Mouse (Mus musculus) G1E (cell line): ENCODE measurements around the gene Tfe3. TPM values are rescaled to one million over a fixed set of nuclear protein-coding genes. Genes with fewer than 3 reads are reported as not detected.
A peak's percentile ranks its signal among the peaks of the same experiment; 100 is the strongest.

Experiments
- ATAC-seq: 2 replicates; pipeline ENCODE4 v1.8.0; 2016; ENCODE audit warnings: mild to moderate bottlenecking; ENCODE audit not compliant: insufficient number of reproducible peaks, poor library complexity, low FRiP score, severe bottlenecking; ENCODE audit errors: extremely low read depth
- DNase-seq: peaks from one replicate; pipeline ENCODE4 v3.0.0; 2012; ENCODE audit warnings: low spot score
- H3K27me3 ChIP-seq: 2 replicates; pipeline ENCODE4 v1.6.1; 2012; ENCODE audit warnings: mild to moderate bottlenecking, low read length, inconsistent platforms; ENCODE audit not compliant: insufficient read depth
- H3K36me3 ChIP-seq: replicated peaks from 2 replicates; pipeline ENCODE3; 2012; ENCODE audit warnings: mild to moderate bottlenecking, inconsistent platforms
- H3K4me1 ChIP-seq: 2 replicates; pipeline ENCODE4 v1.6.1; 2012; ENCODE audit warnings: low read depth, low read length, inconsistent platforms, mixed read lengths; ENCODE audit not compliant: insufficient read depth
- H3K4me3 ChIP-seq: 2 replicates; pipeline ENCODE4 v1.5.1; 2012; ENCODE audit warnings: low read depth, mild to moderate bottlenecking, inconsistent platforms, low read length, moderate library complexity, mixed read lengths
- H3K9me3 ChIP-seq: replicated peaks from 2 replicates; pipeline ENCODE4 v1.6.1; 2012; ENCODE audit warnings: inconsistent platforms
- CTCF ChIP-seq: IDR thresholded peaks from 2 replicates; pipeline ENCODE4 v1.5.1; 2012; ENCODE audit warnings: low read depth, low read length, inconsistent platforms, mixed read lengths
- GATA1 ChIP-seq: IDR thresholded peaks from 2 replicates; pipeline ENCODE4 v1.6.1; 2012; ENCODE audit warnings: borderline replicate concordance, low read length, inconsistent platforms, mixed read lengths
- GATA2 ChIP-seq: IDR thresholded peaks from 2 replicates; pipeline ENCODE4 v1.6.1; 2012; ENCODE audit warnings: low read depth, low read length, inconsistent platforms, borderline replicate concordance
- POLR2AphosphoS5 ChIP-seq: IDR thresholded peaks from 2 replicates; pipeline ENCODE4 v1.6.1; 2012; ENCODE audit warnings: low read depth, low read length, inconsistent platforms; ENCODE audit not compliant: insufficient replicate concordance
- TAL1 ChIP-seq: conservative IDR thresholded peaks from 2 replicates; pipeline ENCODE4 v1.6.1; 2012; ENCODE audit warnings: low read depth, low read length, inconsistent platforms, mixed read lengths
- polyA plus RNA-seq: library from polyadenylated mRNA; stranded (reverse); fragments of >175 nt; gene quantifications from 2 replicates; pipeline ENCODE4 v1.2.3, GENCODE M21; 2012
- total RNA-seq, 2 experiments: library from RNA; stranded (forward) in 1 of 2; stranded (reverse) in 1 of 2; fragments of 200-1000 nt in 1 of 2; fragments of >200 nt in 1 of 2; fragmentation: Nextera tagmentation in 1 of 2; gene quantifications; 2 replicates each; pipeline ENCODE4 v1.2.3; 2014 to 2017

Gene Tfe3
- total and polyA plus RNA-seq, 3 experiments = 17.0 to 81.0 (median 65.1) TPM

DNA sequence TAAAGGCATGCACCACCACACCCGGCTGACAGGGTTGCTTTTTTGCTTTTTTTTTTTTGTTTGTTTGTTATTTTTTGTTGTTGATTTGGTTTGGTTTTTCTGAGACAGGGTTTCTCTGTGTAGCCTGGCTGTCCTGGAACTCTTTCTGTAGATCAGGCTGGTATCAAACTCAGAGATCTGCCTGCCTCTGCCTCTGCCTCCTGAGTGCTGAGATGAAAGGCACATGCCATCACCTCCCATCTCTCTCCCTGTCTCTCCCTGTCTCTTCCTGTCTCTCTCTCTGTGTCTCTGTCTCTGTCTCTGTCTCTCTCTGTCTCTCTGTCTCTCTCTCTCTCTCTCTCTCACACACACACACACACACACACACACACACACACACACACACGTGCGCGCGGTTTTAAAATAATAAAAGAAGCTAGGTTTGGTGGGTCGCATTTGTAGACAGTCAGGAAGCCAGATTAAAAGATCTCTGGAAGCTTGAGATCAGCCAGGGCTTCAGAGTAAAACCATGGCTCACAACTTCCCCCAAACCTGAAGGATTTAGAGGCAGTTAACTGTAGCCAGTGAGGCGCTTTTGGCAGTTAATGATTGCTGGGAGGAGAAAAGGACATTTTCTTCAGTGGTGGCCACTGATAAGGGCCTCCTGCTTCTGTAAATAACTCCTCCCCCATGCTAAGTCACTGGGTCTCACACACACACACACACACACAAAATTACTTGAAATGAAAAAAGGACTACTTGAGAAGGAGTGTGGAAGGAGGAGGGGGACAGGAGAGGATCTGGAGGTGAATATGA is 16.3 kb downstream of the Tfe3 start:
- no peak overlapping the region; the same call in 1 of the 2 replicates for H3K4me3 ChIP-seq
- ATAC-seq (peak; percentile 77), DNase-seq (peak; percentile 17)
- TF ChIP-seq TAL1 (0 out of 2 replicates have a peak, but pooled peaks have one; percentile 13), GATA1 (no peak), CTCF (no peak)
- H3K27me3 ChIP-seq = no peaks in the 10 kb centered on the region
- no peaks in the 10 kb centered on the region for H3K9me3 ChIP-seq
- H3K4me1 ChIP-seq = peaks cover 51% of the 10 kb centered on the region
- peaks cover 20% of the 10 kb centered on the region for H3K36me3 ChIP-seq

DNA sequence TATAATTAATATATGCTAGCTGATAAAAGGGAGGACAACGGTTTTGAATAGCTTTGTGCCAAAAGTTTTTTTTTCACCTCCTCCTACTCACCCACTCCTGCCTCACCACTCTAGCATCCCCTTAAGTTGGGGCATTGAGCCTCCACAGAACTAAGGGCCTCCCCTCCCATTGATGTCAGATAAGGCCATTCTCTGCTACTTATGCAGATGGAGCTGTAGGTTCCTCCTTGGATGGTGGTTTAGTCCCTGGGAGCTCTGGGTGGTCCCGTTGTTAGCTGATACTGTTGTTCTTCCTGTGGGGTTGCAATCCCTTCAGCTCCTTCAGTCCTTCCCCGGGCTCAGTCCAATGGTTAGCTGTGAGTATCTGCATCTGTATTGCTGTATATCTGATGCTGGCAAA is 16.9 kb downstream of the Tfe3 start:
- no peaks in the 10 kb centered on the region for H3K9me3 ChIP-seq
- DNase-seq (no peak), ATAC-seq (no peak; the same call in 1 of the 2 replicates)
- peaks cover 51% of the 10 kb centered on the region for H3K4me1 ChIP-seq
- H3K27me3 ChIP-seq = no peaks in the 10 kb centered on the region
- peaks cover 14% of the 10 kb centered on the region for H3K36me3 ChIP-seq
- H3K4me3 ChIP-seq = peak overlapping the region; percentile 54; the same call in 1 of the 2 replicates
- TF ChIP-seq GATA2 (no peak), CTCF (no peak), POLR2AphosphoS5 (no peak), GATA1 (no peak), TAL1 (no peak)

DNA sequence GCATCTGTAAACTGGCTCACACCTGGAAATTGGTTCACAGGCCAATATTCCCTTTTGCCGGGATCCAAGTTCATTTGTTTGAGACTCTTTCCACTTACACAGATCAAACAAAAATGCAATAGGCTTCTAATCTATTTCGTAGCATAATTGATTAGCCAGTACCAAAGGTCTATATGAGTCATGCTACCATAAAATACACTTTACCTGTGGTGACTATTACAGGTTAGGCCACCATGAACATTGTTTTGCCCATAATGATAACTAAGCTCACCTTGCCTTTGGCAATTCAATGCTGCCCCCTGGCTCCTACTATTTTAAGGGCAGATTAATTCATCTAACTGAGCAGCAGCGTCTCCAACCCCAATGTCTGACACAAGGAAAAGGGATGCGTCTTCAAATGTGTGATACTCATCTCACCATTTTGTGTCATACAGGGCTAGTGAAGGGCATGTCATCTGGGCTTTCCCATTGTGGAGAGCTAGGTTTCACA is 20.3 kb downstream of the Tfe3 start:
- DNase-seq (no peak), ATAC-seq (no peak)
- Histone ChIP-seq H3K36me3 (no peaks in the 10 kb centered on the region), H3K9me3 (no peaks in the 10 kb centered on the region), H3K4me3 (no peak overlapping the region), H3K27me3 (no peaks in the 10 kb centered on the region), H3K4me1 (peaks cover 22% of the 10 kb centered on the region)
- TF ChIP-seq GATA2 (no peak), TAL1 (no peak), POLR2AphosphoS5 (no peak), CTCF (no peak), GATA1 (no peak)

DNA sequence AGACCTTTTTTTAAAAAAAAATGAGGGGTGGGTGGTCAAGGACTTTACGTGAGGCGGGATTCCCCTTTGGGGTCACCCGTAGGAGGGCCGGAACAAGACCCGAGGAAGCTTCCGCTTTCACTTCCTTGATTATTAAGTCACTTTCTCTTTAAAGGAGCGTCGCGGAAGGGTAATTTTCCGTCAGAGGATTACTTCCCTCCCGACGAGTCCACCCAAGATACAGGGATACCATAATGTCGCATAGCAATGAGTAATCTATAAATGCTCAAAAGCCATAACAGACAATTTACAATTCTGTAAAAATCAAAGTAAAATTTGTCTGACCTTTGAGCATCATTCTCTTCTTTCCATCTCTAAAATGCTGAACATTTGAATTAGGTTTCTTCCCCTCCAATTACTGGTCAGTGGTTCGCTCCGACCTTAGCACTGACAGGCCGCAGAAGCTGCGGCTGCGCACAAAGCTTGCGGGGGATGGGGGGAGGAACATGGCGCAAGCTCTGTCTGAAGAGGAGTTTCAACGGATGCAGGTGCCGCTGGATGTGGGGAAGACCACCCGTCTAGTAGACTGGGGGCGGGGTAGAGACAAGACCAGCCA is 27.3 kb downstream of the Tfe3 start, which contains the start of gene Gripap1:
Gene Gripap1, plus strand, starts transcription at position 224 of the 595 bp plus-strand sequence.
- peak; percentile 76 for ATAC-seq
- Histone ChIP-seq H3K36me3 (peaks cover 31% of the 10 kb centered on the region), H3K27me3 (no peaks in the 10 kb centered on the region), H3K4me3 (peak within 1 kb of the TSS; percentile 72), H3K9me3 (no peaks in the 10 kb centered on the region), H3K4me1 (peaks cover 16% of the 10 kb centered on the region)
- DNase-seq = peak; percentile 39
- TF ChIP-seq GATA1 (no peak), CTCF (no peak), GATA2 (no peak), POLR2AphosphoS5 (no peak), TAL1 (no peak)

DNA sequence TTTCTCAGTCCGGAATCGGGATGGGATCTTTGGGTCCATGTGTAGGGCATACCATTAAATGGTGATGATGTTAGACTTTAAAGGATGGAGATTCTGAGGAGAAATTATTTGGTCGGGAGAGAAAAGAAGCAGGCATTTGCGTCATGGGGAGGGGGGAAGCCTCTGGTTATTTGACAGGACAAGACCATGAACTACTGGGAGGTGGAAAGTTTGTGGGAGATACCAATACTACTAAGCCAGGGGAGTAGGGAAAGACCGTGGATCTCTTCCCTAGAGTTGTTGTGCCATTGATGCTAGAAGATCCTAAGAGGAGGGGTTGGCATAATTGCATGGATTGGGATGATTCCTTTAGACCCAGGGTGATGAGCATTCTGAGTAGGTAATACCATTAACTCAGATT is 27.9 kb downstream of the Tfe3 start:
- TF ChIP-seq GATA1 (no peak), POLR2AphosphoS5 (no peak), GATA2 (no peak), CTCF (no peak), TAL1 (no peak)
- no peaks in the 10 kb centered on the region for H3K9me3 ChIP-seq
- DNase-seq = no peak
- no peaks in the 10 kb centered on the region for H3K27me3 ChIP-seq
- peak overlapping the region; percentile 72 for H3K4me3 ChIP-seq
- no peak for ATAC-seq
- H3K4me1 ChIP-seq = peaks cover 16% of the 10 kb centered on the region
- peaks cover 37% of the 10 kb centered on the region for H3K36me3 ChIP-seq

DNA sequence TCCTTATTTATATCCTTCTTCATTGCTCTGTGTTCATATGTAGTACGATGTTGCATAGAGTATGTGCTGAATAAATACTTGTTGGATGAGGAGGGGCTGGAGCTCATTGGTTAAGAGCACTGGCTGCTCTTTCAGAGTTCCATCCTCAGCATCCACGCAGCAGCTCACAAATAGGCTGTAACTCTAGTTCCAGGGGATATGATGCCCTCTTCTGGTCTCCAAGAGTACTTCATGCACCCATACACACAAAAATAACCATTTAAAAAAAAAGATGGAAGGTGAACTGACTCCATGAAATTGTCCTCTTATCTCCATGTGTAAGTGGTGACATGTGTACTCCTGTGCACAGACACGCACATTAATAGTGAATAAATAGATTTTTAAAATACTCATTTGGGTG is 31.0 kb downstream of the Tfe3 start:
- H3K4me3 ChIP-seq = no peak overlapping the region
- no peak for ATAC-seq
- DNase-seq = no peak
- no peaks in the 10 kb centered on the region for H3K27me3 ChIP-seq
- TF ChIP-seq POLR2AphosphoS5 = no peak
- TF ChIP-seq GATA1 = no peak
- no peak for TF ChIP-seq TAL1
- no peak for TF ChIP-seq GATA2
- TF ChIP-seq CTCF = no peak
- peaks cover 14% of the 10 kb centered on the region for H3K4me1 ChIP-seq
- H3K36me3 ChIP-seq = peaks cover 56% of the 10 kb centered on the region
- no peaks in the 10 kb centered on the region for H3K9me3 ChIP-seq
